ENCODE assay signal across 11 mouse cellular contexts in genomic region chr13:95777651-95778391, GRCm38 (mm10).
DNase-seq lines count a peak whose midpoint lies in the region; ATAC-seq and TF ChIP-seq lines count a peak whose summit lies in the region.
"Had no signal": no experiment of that assay in that cellular context is flagged by ENCODE, and none has a peak within 500 bp of the region (broad histone marks: within the 10 kb centered on the region; RNA-seq: fewer than 3 reads in every experiment).

No protein-coding gene starts in this region.

- WGBS in liver, embryonic 16.5 days (ENCODE audit: insufficient replicate concordance) = 63% methylated on average over 5 of the region's 5 CpGs
- 78% methylated on average over 5 of the region's 5 CpGs for WGBS in liver, embryonic 12.5 days (ENCODE audit: insufficient replicate concordance)
- 74% methylated on average over 5 of the region's 5 CpGs for WGBS in small intestine, adult 2 months

- H3K9me3 ChIP-seq in liver, embryonic 16.5 days (replicated peaks; ENCODE audit: control insufficient read depth, low read length) = no peaks in the 10 kb centered on the region
- no peaks in the 10 kb centered on the region for H3K9me3 ChIP-seq in liver, embryonic 12.5 days (replicated peaks)
- H3K9me3 ChIP-seq: embryonic facial prominence, embryonic 15.5 days; heart, embryonic 10.5 days; midbrain, embryonic 12.5 days had no signal

- TF ChIP-seq CTCF in small intestine, adult 2 months (IDR thresholded peaks at IDR 0.05; ENCODE audit: extremely low read depth, insufficient read length, insufficient replicate concordance, low read depth, low read length) = no peak

- H3K4me1 ChIP-seq in liver, embryonic 16.5 days (ENCODE audit: control insufficient read depth, low read depth, low read length) = peaks cover 18% of the 10 kb centered on the region
- H3K4me1 ChIP-seq in liver, embryonic 12.5 days = peaks cover 42% of the 10 kb centered on the region
- H3K4me1 ChIP-seq in small intestine, adult 2 months (ENCODE audit: control insufficient read depth, insufficient read depth, insufficient read length, low read length) = peaks cover 44% of the 10 kb centered on the region

- H3K27ac ChIP-seq in liver, embryonic 16.5 days (ENCODE audit: low read length) = peak overlapping the region; percentile 22; the same call in 1 of the 2 replicates
- no peak overlapping the region for H3K27ac ChIP-seq in liver, embryonic 12.5 days
- H3K27ac ChIP-seq in small intestine, adult 2 months (ENCODE audit: insufficient read depth, low read depth, low read length) = peak overlapping the region; percentile 81
- H3K27ac ChIP-seq: embryonic facial prominence, embryonic 15.5 days; heart, embryonic 10.5 days; midbrain, embryonic 12.5 days had no signal

- H3K9ac ChIP-seq in liver, embryonic 16.5 days (ENCODE audit: low read depth, low read length) = no peak overlapping the region
- no peak overlapping the region for H3K9ac ChIP-seq in liver, embryonic 12.5 days
- H3K9ac ChIP-seq: embryonic facial prominence, embryonic 15.5 days; midbrain, embryonic 12.5 days had no signal

- no peak for ATAC-seq in liver, embryonic 16.5 days (ENCODE audit: low read depth)
- no peak for ATAC-seq in liver, embryonic 12.5 days

- H3K36me3 ChIP-seq in liver, embryonic 16.5 days (ENCODE audit: control insufficient read depth, insufficient read depth) = no peaks in the 10 kb centered on the region
- no peaks in the 10 kb centered on the region for H3K36me3 ChIP-seq in liver, embryonic 12.5 days
- H3K36me3 ChIP-seq in small intestine, adult 2 months (ENCODE audit: control insufficient read depth, insufficient read depth, low read length) = no peaks in the 10 kb centered on the region
- H3K36me3 ChIP-seq: embryonic facial prominence, embryonic 15.5 days; heart, embryonic 10.5 days; midbrain, embryonic 12.5 days had no signal

- H3K4me3 ChIP-seq in liver, embryonic 16.5 days (ENCODE audit: low read depth, low read length) = no peak overlapping the region
- no peak overlapping the region for H3K4me3 ChIP-seq in liver, embryonic 12.5 days
- H3K4me3 ChIP-seq in small intestine, adult 2 months (ENCODE audit: low read depth, low read length) = no peak overlapping the region
- H3K4me3 ChIP-seq: embryonic facial prominence, embryonic 15.5 days; heart, embryonic 10.5 days; midbrain, embryonic 12.5 days had no signal

- no peaks in the 10 kb centered on the region for H3K27me3 ChIP-seq in liver, embryonic 16.5 days (ENCODE audit: control insufficient read depth, insufficient read depth, low read depth, low read length)
- no peaks in the 10 kb centered on the region for H3K27me3 ChIP-seq in liver, embryonic 12.5 days (replicated peaks)
- H3K27me3 ChIP-seq in small intestine, adult 2 months (ENCODE audit: control insufficient read depth, insufficient read depth, low read length) = no peaks in the 10 kb centered on the region
- H3K27me3 ChIP-seq: embryonic facial prominence, embryonic 15.5 days; midbrain, embryonic 12.5 days had no signal

- no peak for TF ChIP-seq POLR2A in small intestine, adult 2 months (IDR thresholded peaks at IDR 0.05; ENCODE audit: low read depth, low read length)

- DNase-seq in cerebellum, adult 11-12 months = peak; percentile 43
- no peak for DNase-seq in cerebellum, postnatal 4 days (ENCODE audit: low spot score in 2 of 2)
- peak; percentile 24 to 30 for DNase-seq in cerebellum, postnatal 25 days
- no peak for DNase-seq in right cerebral cortex, postnatal 4 days
- DNase-seq in frontal cortex, postnatal 36 days (ENCODE audit: low spot score in 2 of 2) = no peak

- peak overlapping the region; percentile 17; the same call in 1 of the 2 replicates for H3K4me2 ChIP-seq in liver, embryonic 16.5 days (ENCODE audit: low read depth, low read length)
- H3K4me2 ChIP-seq in liver, embryonic 12.5 days = no peak overlapping the region
- H3K4me2 ChIP-seq: embryonic facial prominence, embryonic 15.5 days; midbrain, embryonic 12.5 days had no signal

Comparison
In these comparisons a context has a peak if more than half of its experiments do, and no peak if none do; other contexts are left out.
1. DNase-seq: peak in cerebellum, adult 11-12 months (single experiment) and cerebellum, postnatal 25 days (2 of 2); none in cerebellum, postnatal 4 days (0 of 2), right cerebral cortex, postnatal 4 days (single experiment) and frontal cortex, postnatal 36 days (0 of 2).